Mouse (Mus musculus): ENCODE measurements around the gene Slc5a5.

Slc5a5 gene

DNA sequence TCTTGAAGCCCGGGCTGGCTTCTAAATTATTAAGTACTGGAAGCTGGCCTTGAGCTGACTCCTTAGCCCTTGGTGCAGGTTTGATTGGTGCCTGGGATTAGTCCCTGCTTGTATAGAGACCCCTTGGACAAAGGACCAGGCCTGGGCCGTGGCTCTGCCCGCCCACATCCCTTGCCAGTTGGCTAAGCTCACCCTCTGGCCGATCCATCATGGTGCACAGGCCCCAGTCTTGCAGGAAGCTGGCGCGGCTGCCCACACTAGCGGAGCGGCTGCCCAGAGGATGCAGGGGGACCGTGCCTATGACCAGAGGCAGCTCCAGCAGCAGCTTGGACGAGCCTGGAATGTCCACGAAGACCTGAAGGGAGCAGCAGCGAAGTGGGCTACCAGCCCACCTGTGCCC lies 55.9 kb downstream of the Slc5a5 start:
- no peak for DNase-seq (ENCODE audit: low read depth in 2 of 2, low spot score in 2 of 2)

DNA sequence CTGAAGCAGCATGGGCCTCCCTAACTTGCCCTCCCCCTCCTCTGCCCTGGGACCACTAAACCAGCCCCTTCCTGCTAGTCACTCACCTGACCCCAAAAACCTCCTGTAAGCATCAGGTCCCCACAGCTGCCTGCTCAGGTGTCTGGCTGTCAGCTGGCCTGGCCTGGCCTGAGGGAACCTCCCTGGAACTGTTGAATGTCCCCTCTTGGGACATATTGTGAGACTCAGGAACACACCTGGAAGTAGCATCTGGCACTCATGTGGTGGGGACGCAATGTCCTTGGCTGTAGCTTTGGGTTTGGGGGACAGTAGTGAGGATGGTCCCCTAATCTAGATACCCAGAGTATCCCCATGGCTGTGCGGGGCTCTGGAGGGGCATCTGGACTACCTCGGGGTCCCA lies 58.5 kb downstream of the Slc5a5 start:
- no peak for DNase-seq (ENCODE audit: low read depth in 2 of 2, low spot score in 2 of 2)

GRCm38 (mm10) chr8:70833520-70833919 lies 59.0 kb downstream of the Slc5a5 start:
- DNase-seq (ENCODE audit: low read depth in 2 of 2, low spot score in 2 of 2) = no peak

- peak; percentile 43 to 58 for DNase-seq (ENCODE audit: low read depth in 2 of 2, low spot score in 2 of 2)
Measured at GRCm38 (mm10) chr8:70833018-70833482, 59.5 kb downstream of the Slc5a5 start.
